Mouse (Mus musculus) layer of hippocampus, adult 2 months (tissue): ENCODE data around the gene Acap1. TPM values are rescaled to one million over a fixed set of nuclear protein-coding genes. Genes with fewer than 3 reads are reported as not detected.

Experiments used
- DNase-seq, 2 experiments: peaks; one replicate each; pipeline ENCODE4 v3.0.0; 2022; ENCODE audit warnings: low spot score in 2 of 2
- H3K27ac ChIP-seq: fragments of 200-600 bp; 2 replicates; pipeline ENCODE4 v1.8.1; 2022
- H3K4me3 ChIP-seq: fragments of 200-600 bp; 2 replicates; pipeline ENCODE4 v1.8.1; 2022; ENCODE audit warnings: mild to moderate bottlenecking
- CTCF ChIP-seq: fragments of 200-600 bp; conservative IDR thresholded peaks from 2 replicates; pipeline ENCODE4 v1.8.1; 2022; ENCODE audit warnings: antibody characterized with exemption, mild to moderate bottlenecking, moderate library complexity
- total RNA-seq, 2 experiments: library from RNA; stranded (reverse); gene quantifications; 2 replicates each; pipeline ENCODE4 v1.2.3; 2021

Gene Acap1
- total RNA-seq, 2 experiments from 2014 or later, result not detected

GRCm38 (mm10) chr11:69909174-69909573 lies 13.8 kb upstream of the Acap1 start:
- no peak for TF ChIP-seq CTCF
- Histone ChIP-seq H3K4me3 (no peak overlapping the region), H3K27ac (no peak overlapping the region)
- DNase-seq, result no peak

- Histone ChIP-seq H3K27ac (no peak overlapping the region), H3K4me3 (no peak overlapping the region)
- no peak for DNase-seq
- TF ChIP-seq CTCF, result no peak
These were observed 13.3 kb upstream of the Acap1 start for GRCm38 (mm10) chr11:69908645-69909044.

GRCm38 (mm10) chr11:69904311-69904710 lies 9.0 kb upstream of the Acap1 start:
- no peak for TF ChIP-seq CTCF
- Histone ChIP-seq H3K27ac (no peak overlapping the region), H3K4me3 (no peak overlapping the region)
- DNase-seq, result no peak

GRCm38 (mm10) chr11:69902972-69903371 lies 7.6 kb upstream of the Acap1 start:
- H3K27ac ChIP-seq, result no peak overlapping the region
- no peak for DNase-seq
- peak overlapping the region; percentile 72; the same call in 1 of the 2 replicates for H3K4me3 ChIP-seq
- TF ChIP-seq CTCF, result no peak

- no peak for DNase-seq
- no peak for TF ChIP-seq CTCF
- Histone ChIP-seq H3K27ac (peak overlapping the region; percentile 94), H3K4me3 (peak overlapping the region; percentile 72)
These were observed 6.7 kb upstream of the Acap1 start for GRCm38 (mm10) chr11:69901993-69902392.

DNA sequence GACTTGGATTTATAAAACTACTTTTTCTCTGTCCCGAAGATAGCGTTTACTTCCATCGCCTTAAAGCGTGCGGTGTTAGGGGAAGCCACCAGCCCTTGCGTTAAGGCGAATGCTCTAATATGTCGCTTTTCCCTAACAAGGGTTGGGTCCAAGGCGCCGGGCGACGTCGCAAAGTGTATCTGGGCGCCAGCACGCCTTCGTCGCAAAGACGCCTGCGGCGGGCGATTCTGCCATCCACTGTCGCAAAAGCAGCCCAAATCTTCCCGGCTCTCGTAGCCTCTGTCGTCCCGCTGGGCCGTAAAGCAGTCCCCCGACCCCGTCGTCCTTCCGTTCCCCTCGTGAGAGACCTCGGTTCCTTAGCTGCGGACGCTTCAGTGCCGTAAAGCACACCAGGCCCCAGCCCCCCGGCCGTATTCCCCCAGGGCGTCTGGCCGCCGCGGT lies 6.1 kb upstream of the Acap1 start:
- peak overlapping the region; percentile 94 for H3K27ac ChIP-seq
- DNase-seq, result peak; percentile 95 to 98
- H3K4me3 ChIP-seq, result peak overlapping the region; percentile 72
- no peak for TF ChIP-seq CTCF

- DNase-seq, result peak; percentile 88 to 92
- Histone ChIP-seq H3K4me3 (peak within 1 kb of the TSS; percentile 72), H3K27ac (peak within 1 kb of the TSS; percentile 94)
- TF ChIP-seq CTCF, result no peak
These were observed 5.4 kb upstream of the Acap1 start, which contains the start of the genes 2810408A11Rik and Neurl4 for GRCm38 (mm10) chr11:69900471-69901405. Gene 2810408A11Rik (minus strand): TSS chr11:69900987. Gene Neurl4 (plus strand): TSS chr11:69901072.

DNA sequence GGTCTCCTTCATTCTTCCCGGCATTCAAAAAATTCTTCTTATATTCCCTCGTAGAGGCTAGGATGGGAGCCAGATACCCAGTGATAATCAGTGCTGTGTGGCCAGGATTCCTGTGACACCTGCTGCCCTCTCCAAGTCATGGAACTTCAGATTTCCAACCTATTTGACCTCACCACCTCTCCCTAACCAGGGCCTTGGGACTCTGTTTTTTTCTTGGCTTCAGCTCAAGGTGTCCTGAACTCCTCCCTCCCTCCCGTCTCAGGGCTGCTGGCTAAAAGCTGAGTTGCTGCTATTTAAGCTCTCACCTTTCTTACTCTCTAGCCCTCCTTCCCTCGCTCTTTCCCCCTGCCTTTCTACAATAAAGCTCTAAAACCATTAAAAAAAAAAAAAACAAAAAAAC lies 4.5 kb upstream of the Acap1 start:
- Histone ChIP-seq H3K4me3 (no peak overlapping the region), H3K27ac (no peak overlapping the region)
- TF ChIP-seq CTCF, result no peak
- no peak for DNase-seq

DNA sequence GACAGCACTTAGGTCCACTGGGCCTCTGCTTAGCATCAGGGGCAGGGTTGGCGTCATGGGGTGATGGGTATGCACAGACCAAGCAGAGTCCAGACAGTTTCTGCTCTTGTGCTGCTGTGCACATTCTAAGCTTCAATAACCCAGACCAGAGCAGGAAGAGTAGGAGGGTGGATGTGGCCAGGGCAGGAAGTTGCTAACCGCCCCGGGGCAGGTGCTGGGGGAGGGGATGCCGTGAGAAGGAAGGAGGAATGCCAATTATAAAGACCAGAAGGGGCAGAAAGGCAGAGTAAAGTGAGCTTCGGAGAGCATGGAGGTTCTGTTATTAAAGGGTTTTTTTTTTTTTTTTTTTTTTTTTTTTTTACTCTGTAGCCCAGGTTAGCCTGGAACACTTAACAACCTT lies 668 bp downstream of the Acap1 start:
- H3K27ac ChIP-seq, result no peak overlapping the region
- no peak overlapping the region for H3K4me3 ChIP-seq
- no peak for DNase-seq
- TF ChIP-seq CTCF, result no peak

GRCm38 (mm10) chr11:69891482-69891881 lies 3.9 kb downstream of the Acap1 start:
- Histone ChIP-seq H3K27ac (no peak overlapping the region), H3K4me3 (no peak overlapping the region)
- no peak for DNase-seq
- TF ChIP-seq CTCF, result no peak

DNA sequence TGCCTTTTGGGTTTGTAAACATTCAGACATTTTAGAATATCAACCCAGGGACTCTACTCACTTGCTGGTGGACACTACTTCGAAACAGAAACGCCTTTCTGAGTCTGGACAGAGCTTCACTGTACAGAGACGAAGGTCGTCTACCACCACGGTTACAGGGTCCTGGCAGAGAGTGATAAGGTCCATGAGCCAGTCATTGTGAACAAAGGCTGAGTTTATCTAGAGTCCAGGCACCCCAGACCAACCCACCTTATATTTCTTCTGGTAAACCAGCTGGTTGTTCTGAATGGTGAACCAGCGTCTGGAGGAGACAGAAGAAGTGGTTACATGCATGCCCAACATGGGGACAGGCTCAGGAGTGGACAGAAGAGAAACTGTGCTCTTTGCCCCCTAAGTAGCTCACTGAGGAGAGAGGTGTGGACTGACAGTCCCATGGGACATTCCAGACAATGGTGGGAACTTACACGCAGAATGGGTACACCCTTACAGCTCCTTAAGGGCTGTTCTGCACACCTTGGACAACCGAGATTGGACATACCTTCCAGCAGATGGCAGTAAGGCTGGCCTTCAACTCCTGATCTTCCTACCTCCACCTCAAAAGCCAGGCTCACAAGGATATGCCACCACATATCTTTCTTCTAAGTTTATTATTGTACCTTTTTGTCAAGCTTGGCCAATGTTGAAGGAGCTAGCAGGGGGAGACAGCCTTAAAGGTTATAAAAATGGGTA lies 8.3 kb downstream of the Acap1 start:
- no peak for DNase-seq
- Histone ChIP-seq H3K4me3 (no peak overlapping the region), H3K27ac (no peak overlapping the region)
- TF ChIP-seq CTCF, result peak; percentile 40

DNA sequence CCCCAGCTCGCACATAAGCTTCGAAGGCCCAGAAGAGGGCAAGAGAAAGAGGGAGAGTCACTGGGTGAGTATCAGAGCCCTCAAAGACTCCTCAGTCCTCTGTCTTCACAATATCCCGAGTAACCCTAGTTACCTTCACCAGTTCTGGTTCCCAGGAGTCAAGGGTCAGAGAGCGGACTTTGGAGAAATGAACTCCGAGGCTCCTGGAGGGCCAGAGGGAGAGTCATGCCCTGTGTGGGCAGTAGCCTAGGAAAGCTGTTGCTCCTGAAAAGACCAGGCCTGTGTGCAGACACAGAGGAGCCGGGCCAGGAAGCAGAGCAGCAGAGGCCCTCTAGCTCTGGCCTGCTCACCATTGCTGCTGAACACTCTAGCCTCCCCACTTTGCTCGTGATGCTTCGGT lies 10.7 kb downstream of the Acap1 start:
- DNase-seq, result no peak
- H3K4me3 ChIP-seq, result no peak overlapping the region
- no peak for TF ChIP-seq CTCF

DNA sequence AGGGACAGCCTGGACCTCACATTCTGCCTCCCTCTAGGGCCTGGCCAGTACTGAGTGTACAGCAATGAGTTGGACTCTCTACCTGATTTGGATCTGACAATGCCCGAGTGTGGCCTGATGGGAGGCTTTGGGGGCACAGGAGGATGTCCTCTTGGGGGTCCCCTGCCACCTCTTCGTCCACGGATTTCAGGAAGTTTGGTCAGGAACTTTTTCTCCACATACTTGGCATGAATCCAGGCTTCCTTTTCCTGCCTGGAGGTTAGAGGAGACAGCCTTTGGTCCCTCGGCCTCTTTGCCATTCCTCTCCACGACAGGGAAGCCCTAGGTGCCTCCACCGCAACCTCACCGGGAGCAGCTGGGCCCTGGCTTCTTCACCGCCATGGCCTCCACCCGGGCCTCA lies 11.1 kb downstream of the Acap1 start:
- DNase-seq, result no peak
- H3K27ac ChIP-seq, result no peak overlapping the region
- TF ChIP-seq CTCF, result no peak
- no peak overlapping the region for H3K4me3 ChIP-seq

More for the DNA sequence above, 10.7 kb downstream of the Acap1 start:
- no peak overlapping the region for H3K27ac ChIP-seq
